Mouse (Mus musculus) heart, adult 2 months (tissue): ENCODE measurements at regions not wholly inside any gene's neighbourhood (a gene's known extent, or its start where the extent isn't known, plus 50 kb on each side); places are given as distances from the start of the nearest gene placed in this dataset.

ENCODE experiments used
- CTCF ChIP-seq: fragments of 200-600 bp; IDR thresholded peaks from 2 replicates; pipeline ENCODE4 v1.8.1; 2022; ENCODE audit warnings: antibody characterized with exemption, mild to moderate bottlenecking, moderate library complexity
- POLR2A ChIP-seq: fragments of 200-500 bp; IDR thresholded peaks from 2 replicates; pipeline ENCODE4 v1.6.1; 2011; ENCODE audit warnings: mild to moderate bottlenecking, low read depth, low read length, control low read depth; ENCODE audit not compliant: insufficient read depth

DNA sequence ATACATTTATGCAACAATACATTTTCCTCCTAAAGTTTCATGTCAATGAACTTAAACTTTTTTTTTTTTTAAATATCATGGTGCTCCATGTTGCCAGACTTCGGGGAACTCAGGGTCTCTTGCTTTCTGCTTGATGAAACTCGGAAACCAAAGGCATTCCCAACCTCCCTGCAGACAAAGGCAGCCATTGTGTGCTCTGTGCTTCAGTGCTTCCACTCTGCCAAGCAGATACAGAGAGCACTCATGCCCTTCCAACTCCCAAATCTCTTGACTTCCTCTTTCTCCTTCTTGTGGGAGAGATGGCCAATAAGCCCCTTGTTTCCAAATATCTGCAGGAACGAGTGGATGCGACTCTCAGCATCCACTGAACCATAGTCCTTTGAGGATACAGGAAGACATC lies 94.0 kb upstream of the Klf3 start:
- TF ChIP-seq POLR2A (no peak), CTCF (no peak)
